Mouse (Mus musculus) right cerebral cortex, postnatal 10 days (tissue): ENCODE data around the gene Dnm3.

Experiments
- DNase-seq, 2 experiments: peaks; one replicate each; pipeline ENCODE4 v3.0.0; 2021; ENCODE audit warnings: low spot score in 2 of 2

Gene Dnm3

DNA sequence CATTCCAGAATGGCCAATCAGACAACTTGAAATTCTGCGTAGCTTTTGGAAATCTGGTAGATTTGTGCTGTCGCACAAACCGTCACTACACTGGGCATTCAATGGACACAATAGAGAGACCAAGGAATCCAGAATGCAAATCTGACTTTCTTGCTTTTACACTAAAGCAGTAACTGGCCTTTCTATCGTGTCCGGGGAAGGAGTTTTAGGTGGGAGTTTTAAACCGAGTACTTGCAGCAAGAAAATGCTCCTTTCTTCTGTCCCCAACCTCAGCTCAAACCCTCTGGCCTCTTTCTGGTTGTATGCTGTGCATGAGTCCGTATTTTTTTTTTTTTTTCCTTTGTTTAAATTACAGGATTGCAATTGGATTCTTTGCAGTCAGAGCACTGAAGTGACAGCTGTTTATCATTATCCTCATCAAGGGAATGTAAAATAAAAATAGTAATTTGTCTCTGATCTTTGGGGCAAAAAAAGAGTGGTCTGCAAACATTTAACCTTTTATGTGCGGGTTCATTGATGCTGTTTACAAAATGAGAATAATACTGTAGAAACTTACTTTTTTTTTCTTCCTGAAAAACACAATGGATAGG is 454.1 kb downstream of the Dnm3 start:
- no peak for DNase-seq

GRCm38 (mm10) chr1:162020766-162021165 is 457.1 kb downstream of the Dnm3 start:
- DNase-seq: no peak

DNA sequence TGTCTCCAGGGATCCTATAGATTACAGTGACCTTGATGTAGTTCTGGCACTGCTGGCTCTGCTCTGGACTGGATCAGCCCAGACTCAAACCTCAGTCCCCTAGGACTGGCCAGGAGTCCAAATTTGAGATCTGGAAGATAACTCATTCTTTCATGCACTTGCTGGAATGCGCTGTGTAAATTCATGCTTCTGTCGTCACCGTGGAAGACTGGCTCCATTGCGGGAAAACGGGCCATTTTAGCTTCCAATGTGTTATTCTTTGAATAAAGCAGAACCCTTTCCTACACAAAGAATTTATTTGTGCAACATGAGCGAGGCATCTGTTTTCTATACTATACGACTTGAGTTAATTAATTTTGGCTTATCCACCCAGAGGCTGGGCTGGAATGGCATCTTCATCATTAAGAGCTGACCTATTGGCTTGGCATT is 457.5 kb downstream of the Dnm3 start:
- DNase-seq: no peak

DNA sequence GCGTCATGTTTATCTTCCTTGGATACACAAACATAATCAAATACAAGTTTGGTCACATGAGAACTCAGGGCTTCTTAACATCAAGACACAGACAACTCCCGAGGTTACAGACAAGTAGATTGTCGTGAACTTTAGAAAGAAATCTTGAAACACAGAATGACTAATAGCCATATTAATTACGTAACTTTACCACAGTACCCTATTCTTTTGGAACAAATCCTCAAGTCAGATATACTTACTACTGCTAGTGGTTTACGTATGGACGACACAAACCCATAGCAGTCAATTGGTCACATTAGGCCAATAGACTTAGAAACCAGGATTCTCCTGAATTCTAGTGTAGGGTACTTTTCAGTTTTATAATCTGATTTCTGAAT is 459.2 kb downstream of the Dnm3 start:
- DNase-seq: no peak

GRCm38 (mm10) chr1:162017975-162018600 is 459.7 kb downstream of the Dnm3 start:
- DNase-seq: no peak

DNA sequence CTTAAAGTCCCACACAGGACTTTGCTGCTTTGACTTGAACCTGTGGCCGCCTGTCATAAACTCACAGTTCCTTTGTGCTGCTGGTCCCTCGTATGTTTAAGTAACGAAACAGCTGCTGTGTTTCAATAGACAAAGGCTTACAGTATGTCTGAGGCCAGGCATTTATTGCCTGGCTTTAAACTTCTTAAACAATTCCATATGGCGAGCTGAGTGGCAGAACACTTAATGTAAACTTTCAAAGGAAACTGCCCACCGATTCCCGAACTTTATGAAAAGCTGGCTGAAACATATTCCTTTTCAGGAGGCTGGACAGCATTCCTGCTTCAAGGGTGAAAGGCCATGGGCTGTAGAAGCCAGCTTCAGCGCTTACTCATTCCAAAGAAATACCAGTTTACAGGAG is 460.9 kb downstream of the Dnm3 start:
- no peak for DNase-seq

GRCm38 (mm10) chr1:162015247-162015862 is 462.5 kb downstream of the Dnm3 start:
- DNase-seq: no peak

GRCm38 (mm10) chr1:162013561-162013960 is 464.3 kb downstream of the Dnm3 start:
- no peak for DNase-seq

DNA sequence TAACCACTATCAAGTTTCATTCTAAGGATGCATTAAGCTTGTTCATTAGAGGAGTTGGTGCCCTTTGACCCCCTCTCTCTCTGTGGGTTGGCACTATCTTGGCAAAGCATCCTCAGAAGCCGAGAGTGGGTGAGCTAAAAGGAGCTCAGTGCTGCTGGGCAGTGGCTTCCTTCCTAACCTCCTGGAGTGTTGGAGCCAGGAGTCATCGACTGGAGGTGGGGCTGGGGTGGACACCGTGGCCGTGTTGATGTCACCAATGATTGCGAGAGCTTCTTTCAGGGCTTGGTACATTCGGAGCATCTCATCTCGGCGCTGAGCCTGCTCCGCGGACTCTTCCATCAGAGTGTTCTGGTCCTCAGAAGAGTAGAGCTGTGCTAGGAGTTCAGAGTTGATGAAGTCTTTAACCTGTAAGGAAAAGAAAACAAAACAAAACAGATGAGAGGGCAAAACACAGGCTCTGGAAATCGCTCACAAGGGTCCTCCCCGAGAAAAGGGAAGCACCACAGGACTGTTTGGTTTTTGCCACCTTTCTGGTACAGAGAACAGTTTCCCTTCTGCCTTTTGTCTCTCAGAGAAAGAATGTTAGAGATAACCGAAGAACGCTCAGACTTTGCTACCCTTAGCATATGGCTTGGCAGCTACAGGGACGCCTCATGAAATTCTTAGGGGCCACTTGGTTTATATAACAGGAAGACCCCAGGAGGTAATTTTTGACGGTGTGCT is 466.1 kb downstream of the Dnm3 start:
- no peak for DNase-seq

DNA sequence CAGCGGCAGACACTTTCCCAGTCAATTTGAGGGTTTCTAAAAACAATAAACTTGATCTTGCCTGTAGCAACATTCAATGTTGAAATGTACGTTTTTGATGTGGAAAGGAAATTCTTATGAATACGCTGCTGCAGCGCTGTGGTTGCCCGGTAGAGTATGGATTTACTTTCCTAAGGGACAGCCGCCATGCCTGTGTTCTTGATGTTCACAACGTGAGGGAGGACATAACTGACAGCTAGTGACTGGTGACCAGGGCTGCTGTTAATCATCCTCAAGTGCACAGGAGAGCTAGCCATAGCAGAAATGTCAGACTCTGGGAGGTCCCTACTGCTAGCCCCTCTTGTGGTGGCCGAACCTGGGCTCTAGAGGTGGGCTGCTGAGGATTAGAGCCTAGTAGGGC is 468.7 kb downstream of the Dnm3 start:
- DNase-seq: no peak

DNA sequence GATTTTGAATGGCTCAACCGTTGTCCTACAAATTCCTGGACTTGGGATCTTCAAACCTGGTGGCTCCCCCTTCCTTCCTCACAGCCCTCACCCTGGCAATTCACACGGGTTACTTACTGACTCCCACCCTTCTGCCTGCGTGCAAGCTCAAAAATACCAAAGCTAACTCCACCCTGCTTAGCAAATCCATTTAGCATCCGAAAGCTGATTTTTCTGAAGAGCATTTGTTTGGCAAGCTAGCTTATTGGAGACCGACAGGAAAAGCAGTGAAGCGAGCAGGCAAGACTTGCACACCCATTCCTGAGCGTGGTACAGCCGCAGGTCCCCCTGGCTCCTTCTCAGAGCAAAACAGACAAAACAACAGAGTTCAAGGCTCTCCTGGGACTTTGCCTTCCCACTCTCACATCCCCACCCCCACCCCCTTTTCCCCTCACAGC is 469.2 kb downstream of the Dnm3 start:
- DNase-seq: no peak

DNA sequence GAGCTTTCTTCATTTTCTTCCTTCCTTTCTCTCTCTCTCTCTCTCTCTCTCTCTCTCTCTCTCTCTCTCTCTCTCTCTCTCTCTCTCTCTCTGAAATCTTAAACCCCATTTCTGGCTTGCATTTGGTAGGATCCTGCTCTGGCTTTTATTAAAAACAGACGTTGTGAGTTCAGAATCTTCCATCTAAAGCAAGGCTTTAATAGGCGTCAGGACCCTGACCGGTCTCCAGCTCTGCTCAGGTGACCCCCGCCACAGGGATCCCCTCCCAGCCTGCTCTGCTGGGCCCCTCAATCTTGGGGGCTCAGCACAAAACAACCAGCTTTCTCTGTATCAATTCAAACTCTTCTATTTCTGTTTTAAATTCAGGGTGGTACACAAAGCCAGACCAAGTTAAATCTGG is 469.6 kb downstream of the Dnm3 start:
- no peak for DNase-seq

- no peak for DNase-seq
Measured at GRCm38 (mm10) chr1:162006109-162006508, 471.7 kb downstream of the Dnm3 start.

DNA sequence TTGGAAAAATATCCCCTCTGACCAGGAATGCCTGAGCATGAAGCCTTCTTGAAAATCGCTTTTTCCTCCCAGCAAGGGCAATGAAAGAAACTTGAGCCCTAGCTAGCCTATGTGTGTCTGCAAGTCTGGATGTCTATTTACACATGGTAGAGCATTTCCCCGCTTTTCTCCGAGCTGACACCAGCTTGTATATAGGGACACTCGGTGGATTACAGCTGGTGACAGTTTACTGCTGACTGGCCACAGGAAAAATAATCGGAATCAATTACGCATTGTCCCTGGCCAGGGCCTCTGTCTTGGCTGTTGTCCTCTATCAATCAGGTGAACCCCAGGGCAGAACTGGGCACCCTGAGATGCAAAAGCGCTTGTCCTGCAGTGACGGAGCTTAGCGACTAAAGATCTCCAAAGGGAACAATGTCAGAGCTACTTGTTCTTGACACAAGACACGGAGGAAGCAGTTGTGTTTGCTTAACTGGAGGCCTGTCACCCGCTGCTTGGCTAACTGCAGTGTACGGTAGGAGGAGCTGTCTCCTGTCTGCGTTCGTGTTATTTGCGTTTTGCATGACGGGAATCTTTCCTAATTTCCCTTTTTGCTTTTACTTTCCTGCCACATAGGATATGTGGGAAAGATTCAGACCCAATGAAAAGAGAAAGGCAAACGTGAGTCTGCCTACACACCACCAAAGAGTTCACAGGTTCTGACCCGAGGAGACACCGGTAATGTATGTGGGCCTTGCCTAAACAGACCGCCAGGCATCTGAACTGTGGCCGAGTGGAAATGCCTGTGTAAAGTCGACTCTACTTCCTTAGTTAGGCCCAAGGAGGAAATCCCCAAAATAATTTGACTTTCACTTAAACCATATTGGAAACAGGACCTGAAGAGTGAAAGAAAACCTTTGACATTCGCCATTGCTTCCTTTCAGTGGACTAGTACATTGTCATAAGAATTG is 472.7 kb downstream of the Dnm3 start:
- peak in 1 of 2 experiments; percentile 43 for DNase-seq

GRCm38 (mm10) chr1:162004518-162004780 is 473.4 kb downstream of the Dnm3 start:
- DNase-seq: no peak

- no peak for DNase-seq
Measured at GRCm38 (mm10) chr1:162003729-162004517, 473.9 kb downstream of the Dnm3 start.

DNA sequence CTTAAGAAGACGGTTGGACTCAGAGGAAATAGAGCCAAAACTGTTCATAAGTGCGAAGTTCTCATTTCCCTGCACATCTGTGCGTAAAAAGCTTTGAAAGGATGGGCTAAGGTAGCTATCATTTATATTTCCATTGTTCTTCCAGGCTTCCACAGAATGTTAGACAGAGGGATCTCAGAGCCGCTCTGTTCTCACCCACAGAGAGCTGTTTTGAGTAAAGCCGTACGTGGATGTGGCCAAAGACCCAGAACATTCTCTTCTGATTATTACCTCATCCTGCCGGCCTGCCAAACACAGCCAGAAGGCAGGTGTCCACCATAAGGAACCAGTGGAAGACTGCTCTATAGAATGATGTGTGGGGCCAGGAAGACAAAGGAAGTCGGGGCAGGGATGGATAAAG is 476.5 kb downstream of the Dnm3 start:
- DNase-seq: no peak

DNA sequence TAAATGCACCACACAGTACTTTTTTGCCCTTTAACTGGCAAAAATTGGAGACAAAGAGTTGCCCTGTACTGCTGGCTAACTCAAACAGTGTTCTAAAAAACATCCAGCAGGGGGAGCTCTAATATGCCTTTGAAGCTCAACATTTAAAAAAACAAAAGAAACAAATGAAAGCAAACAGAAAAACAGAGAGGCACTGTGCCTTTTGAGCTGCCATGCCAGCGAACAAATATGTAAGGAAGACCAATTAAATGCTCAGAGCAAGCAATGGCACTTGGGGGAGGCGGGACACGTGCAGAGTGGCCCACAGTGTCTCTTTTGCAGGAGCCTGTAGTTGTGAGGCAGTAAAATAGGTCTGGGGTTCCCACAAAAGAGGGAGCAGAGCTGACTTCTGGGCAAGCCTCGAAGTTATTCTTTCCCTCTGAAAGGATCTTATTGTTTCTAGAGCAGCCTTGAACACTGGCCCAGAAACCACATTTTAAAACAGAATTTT is 477.9 kb downstream of the Dnm3 start:
- DNase-seq: peak; percentile 77 to 90

DNA sequence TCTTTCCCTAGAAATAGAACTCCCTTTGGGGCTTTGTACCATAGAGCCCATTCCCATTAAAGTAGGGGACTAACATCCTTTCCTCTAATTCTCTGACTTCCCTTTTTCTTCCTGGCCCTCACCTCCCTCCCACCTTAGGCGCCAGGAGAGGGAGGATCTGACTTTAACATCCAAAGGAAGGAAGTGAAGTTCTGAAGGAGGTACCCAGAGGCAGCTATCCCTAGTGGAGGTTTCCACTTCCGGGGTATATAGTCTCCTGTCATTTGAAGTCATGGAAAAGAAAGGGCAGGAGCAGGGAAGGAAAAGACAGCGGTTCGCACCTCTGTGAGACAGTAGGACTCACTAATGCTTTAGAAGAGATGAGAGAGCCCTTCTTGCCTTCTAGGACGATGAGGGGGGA is 478.5 kb downstream of the Dnm3 start:
- DNase-seq: no peak

- no peak for DNase-seq
Measured at GRCm38 (mm10) chr1:161998781-161999180, 479.1 kb downstream of the Dnm3 start.

- DNase-seq: no peak
Measured at GRCm38 (mm10) chr1:161992389-161992788, 485.4 kb downstream of the Dnm3 start.
